Mouse (Mus musculus) hematopoietic stem cell, adult 5-6 weeks (primary cell): ENCODE measurements around the gene Ptcd2. TPM values are rescaled to one million over a fixed set of nuclear protein-coding genes. Genes with fewer than 3 reads are reported as not detected.
"Not testable (repeated sequence)": the region's sequence is repeated elsewhere in the genome, so short reads cannot be mapped to it uniquely, and the experiment has no call there.

Source experiments
- ATAC-seq, 2 experiments: fragments of 125-278 bp in 1 of 2; replicated peaks in 1 of 2; 2 replicates each; pipeline ENCODE4 v1.8.0; 2016 to 2017; ENCODE audit warnings: inconsistent platforms in 2 of 2, mild to moderate bottlenecking in 2 of 2, moderate number of reproducible peaks in 2 of 2, low read depth in 1 of 2, moderate TSS enrichment in 1 of 2; ENCODE audit not compliant: low FRiP score in 2 of 2, poor library complexity in 2 of 2, severe bottlenecking in 2 of 2, insufficient read depth in 1 of 2, low TSS enrichment in 1 of 2
- total RNA-seq: library from RNA; stranded (forward); fragments of 172-1452, 232-1000 nt; gene quantifications from 2 replicates; pipeline ENCODE4 v1.2.3, GENCODE M21; 2017

Gene Ptcd2
- total RNA-seq, 1 experiment from 2014 or later = 73.9 TPM

GRCm38 (mm10) chr13:99366422-99367175, 22.1 kb upstream of the Ptcd2 start:
- ATAC-seq = no peak

- ATAC-seq = no peak
These were observed 19.4 kb upstream of the Ptcd2 start for GRCm38 (mm10) chr13:99363866-99364265.

- no peak for ATAC-seq
These were observed 14.4 kb upstream of the Ptcd2 start for GRCm38 (mm10) chr13:99358921-99359320.

- no peak for ATAC-seq
These were observed 12.1 kb upstream of the Ptcd2 start for GRCm38 (mm10) chr13:99356428-99357265.

DNA sequence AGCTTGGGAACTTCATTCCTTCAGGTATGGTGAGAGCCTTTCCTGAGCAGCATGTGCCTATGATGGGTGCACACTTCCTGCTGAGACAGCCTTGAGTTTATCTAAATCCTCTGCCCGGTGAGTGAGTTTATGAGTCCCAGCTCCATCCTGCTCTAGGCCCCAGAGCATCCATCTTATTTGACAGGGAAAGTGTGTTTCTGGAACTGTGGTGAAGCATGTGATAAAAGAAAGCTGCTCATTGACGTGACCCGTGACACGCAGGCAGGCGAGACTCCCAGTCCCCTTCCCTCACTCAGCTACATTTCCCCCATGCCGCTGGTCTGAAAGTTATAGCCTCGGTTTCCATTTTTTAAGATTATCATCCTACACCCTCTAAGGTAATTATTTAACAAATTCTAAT, 11.4 kb upstream of the Ptcd2 start:
- ATAC-seq = no peak

DNA sequence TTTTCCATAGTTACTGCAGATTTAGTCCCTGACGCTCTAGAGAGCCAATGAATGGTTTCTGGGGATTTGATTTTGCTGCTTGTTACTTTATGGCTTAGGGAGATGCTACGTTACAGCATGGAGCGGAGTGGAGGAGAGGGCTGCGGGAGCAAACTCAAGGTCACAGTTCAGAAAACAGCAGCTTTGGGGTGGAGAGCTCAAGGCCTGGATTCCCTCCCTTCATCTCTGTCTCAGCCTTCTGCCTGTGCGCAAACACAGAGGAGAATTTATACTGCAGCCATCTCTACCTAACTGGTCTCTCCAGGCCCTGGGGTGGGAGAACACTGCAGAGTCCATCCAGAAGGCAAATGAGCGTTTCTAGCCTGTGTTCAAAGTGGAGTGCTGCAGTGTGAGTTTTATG, 10.6 kb upstream of the Ptcd2 start:
- ATAC-seq = no peak

DNA sequence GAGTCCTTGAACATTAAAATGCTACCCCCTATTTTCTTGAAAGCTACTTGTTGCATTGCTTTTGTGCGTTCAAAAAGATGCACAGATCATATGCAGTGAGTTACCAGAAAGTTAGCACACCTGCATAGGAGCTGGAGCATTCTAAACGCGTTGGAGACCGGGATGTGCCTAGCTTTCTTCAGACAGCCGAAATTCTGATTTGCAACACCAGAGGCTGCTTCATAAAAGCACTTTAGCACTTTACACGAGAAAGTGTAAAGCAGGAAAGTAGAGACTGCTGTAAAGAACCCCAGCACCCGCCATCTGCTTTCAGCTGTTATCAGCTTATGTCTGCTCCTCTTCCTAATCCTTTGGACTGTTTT, 9.0 kb upstream of the Ptcd2 start:
- no peak; a peak in 1 of 4 replicates for ATAC-seq

DNA sequence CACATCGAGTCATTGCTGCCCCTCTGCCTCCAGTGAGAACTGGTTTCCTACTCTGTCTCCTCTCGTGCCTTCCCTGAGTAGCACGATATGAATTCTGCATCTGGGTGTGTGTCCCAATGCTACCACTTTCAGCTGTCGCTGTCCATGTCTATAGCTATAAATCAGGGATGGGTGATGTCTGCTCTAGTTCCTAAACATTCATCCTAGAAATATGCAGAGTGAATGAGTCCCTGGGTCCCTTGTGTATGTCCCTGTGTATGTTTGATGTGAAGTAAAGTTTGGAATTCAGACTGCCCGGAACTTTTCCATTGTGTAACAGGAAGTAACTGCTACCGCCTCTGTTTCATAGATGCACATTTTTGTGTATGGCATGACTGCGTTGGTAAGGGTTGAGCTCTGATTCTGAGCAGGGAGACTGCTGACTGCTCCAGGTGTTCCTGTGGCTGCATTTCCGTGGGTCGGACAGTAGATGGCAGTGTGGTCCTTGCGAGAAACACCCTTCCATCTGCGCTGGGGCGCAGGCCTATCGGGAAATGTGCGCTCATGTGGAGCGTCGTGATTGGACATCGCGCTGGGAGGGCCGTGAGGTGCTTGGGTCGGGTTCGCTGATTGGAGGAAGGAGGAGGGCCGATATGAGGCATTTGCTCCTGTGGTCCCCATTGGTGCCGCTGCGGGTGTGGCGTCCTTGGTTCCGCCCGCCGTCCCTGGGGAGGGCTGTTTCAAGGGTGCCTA, 8.4 kb upstream of the Ptcd2 start:
- ATAC-seq = peak; percentile 100

GRCm38 (mm10) chr13:99351596-99351995, 7.1 kb upstream of the Ptcd2 start:
- no peak for ATAC-seq

GRCm38 (mm10) chr13:99351186-99351585, 6.7 kb upstream of the Ptcd2 start:
- no peak for ATAC-seq

DNA sequence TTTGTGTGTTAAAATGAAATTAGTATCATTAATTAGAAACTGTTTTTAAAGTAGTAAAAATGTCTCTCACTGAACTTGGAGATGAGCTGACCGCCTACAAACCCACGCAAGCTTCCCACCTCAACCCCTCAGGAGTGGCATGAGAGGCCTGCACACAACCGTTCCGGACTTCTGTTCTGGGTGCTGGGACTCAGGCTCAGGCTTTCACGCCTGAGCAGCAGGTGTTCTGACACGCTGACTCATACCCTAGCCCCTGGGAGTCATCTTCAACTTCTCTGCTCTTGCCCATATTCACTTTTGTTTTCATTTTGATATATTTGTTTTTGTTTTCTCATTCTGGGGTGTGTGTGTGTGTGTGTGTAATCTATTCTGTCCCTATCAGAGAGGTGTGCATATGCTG, 5.5 kb upstream of the Ptcd2 start:
- ATAC-seq = no peak

DNA sequence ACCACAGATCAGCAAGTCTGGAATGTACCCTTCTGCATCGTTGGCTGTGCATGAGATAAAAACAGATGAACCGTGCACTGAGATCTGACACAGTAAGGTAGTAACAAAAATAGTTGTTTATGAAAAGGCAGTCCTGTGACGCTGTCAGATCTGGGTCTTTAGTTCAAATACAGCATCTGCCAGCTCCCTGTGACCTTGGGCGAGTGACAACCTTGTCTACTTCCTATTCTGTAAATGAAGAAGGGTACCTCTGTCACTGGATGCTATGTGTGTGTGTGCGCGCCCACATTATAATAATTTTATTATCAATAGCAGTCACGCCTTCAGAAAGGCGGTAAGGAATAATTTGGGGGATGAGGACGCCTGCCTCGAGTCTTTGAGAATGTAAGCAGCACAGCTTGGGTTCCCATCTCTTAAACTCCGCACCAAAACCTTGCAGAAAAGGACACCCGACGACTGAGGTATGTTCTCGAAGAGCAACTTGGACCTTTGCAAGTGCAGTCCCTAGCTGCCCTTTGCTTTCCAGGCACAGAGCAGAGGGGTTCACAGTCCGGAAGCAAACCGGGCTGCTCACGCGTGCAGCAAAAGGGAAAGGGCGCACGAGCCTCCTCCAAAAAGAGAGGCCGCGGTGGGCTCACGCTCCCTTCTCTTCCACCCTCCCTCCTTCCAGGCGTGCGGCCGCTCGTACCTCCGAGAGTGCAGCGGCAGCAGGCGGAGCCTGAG, 468 bp downstream of the Ptcd2 start:
- ATAC-seq = peak in 1 of 2 experiments; percentile 28; a peak in 2 of 4 replicates

DNA sequence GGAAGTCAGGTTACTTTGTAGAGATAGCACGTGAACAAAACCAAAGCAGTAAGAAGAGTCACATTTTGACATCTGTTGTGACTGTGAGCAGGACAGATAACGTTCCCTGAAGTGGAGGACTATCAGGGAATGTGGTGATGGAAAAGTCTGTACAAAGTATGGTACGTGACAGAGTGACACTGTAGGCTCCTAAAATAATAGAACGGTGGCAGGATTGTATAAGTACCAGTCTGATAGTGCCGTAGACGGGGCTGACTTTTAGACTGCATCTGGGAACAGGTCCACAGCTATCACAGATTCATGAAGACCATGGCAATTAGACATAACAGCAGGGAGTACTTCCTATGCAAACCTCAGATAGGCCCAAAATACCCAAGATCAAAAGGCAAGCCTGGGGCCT, 3.0 kb downstream of the Ptcd2 start:
- ATAC-seq = no peak

DNA sequence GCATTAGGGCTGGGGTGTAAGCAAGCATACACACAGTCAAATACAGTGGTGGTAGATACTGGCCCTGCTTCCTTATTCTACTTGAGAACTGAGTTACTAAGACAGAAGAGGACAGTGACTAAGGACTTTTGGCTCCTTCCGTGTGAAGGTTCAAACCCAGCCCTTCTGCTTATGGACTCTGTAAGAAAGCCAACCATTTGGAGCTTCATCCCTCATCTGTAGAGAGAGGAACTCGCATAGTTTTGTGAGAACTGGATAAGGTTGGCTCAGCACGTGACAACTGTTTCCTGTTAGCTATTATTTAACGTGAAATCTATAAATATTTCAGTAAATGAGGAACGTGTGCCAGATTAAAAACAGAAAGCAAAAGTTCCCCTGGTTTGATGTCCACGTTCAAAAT, 7.0 kb downstream of the Ptcd2 start:
- peak; percentile 60 to 61 for ATAC-seq

DNA sequence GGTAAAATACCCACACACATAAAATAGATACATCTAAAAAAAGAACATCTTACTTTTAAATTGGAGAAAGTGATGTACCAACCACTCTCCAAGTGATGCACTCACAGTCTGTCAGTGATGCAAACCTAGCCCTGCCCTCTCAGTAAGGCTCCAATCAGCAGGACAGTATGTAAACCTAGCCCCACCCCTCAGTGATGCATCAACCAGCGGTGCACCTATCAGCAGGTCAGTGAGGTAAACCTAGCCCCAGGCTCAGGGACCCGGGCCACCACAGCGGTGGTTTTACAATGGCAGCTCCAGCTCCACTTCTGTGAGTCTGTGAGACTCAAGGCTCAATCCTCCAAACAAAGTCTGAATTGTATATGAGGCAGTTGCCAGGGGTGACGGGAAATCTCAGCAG, 13.2 kb downstream of the Ptcd2 start:
- no peak for ATAC-seq

DNA sequence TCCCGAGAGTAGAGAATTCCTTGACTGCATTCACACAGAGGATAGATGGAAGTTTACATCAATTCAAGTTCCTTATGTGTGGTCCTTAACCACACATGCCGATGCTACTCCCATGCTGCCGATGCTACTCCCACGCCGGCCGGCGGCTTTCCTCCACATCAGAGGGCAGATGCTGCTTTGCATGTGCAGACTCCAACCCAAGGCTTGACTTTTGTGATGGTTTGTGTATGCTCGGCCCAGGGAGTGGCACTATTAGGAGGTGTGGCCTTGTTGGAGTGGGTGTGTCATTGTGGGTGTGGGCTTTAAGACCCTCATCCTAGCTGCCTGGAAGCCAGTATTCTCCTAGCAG, 20.2 kb downstream of the Ptcd2 start:
- ATAC-seq = not testable (repeated sequence)

DNA sequence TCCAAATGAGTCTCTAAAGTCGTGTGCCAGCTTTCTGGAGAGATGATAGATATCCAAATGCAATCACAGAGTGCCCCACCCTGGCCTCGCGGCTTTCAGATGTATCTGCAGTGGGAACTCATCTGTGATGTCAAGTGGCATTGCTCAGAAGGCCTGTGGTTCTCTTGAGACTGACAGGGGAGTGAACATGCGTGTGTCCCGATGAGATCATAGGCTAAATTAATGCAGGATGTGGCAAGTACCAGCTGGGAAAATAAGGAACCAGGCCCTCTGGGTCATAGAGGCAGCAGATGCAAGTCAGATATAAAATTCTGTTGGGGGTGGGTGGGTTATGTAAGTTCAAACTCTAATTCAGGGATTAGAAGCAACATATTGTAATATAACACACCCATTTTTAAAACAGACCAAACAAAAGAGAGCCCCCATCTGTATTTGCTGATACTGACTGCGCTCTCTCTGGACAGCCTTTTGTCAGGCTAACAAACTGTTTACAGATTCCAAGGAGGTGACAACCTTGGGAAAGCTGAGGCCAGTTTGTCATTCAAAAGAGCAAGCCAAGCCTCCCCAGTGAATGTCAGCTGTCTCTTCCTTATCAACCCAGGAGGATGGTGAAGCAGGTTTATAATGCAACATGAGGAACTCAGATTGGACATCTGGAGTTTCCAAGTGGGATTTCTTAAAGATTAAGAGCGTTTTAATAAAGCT, 20.7 kb downstream of the Ptcd2 start:
- no peak for ATAC-seq
